Mouse (Mus musculus) lung, adult 2 months (tissue): ENCODE results near the gene Irf1.

Source experiments
- CTCF ChIP-seq: fragments of 200-500 bp; IDR thresholded peaks from 2 replicates; pipeline ENCODE4 v1.5.1; 2011; ENCODE audit warnings: mild to moderate bottlenecking, low read length, control low read depth; ENCODE audit not compliant: insufficient read depth
- POLR2A ChIP-seq: fragments of 200-500 bp; IDR thresholded peaks from 2 replicates; pipeline ENCODE4 v1.6.1; 2011; ENCODE audit warnings: low read depth, mild to moderate bottlenecking, control low read depth, low read length, borderline replicate concordance; ENCODE audit errors: extremely low read depth

DNA sequence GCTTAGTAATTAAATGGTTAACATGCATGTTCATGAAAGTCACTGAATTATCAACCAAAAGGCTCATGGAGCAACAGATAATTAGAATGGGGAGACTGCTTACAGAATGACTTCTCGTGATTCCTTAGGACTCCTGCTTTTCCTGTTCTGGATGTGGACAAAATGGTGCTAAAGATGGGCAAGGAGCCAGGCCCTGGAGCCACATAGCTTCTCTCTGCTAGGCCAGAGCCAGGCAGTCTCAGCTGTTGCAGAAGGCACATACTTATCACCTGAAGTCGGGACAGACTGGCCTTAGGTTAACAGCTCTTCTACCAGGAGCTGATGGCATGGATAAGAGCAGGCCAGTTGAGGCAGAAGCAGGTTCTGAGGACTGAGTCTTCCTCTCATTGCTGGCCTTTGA lies 40.9 kb downstream of the Irf1 start:
- TF ChIP-seq POLR2A (no peak), CTCF (no peak)
